ENCODE assay signal across 8 mouse cellular contexts in the genomic region with DNA sequence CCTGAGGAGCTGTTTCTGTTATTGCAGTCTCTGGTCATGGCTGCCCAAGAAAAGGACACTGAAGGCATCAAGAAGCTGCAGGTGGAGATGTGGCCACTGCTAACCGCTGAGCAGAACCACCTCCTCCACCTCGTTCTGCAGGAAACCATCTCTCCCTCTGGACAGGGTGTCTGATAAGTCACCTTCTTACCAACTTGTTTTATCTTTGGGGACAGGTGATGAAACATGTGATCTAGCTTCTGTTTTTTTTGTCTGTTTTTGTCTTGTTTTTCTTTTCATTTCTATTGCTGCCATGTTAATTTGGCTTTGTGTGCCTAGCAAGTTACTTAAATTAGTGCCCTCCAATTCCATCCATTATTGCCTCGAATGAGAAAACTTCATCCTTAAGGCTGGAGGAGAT. TPM values are rescaled to one million over a fixed set of nuclear protein-coding genes. Genes with fewer than 3 reads are reported as not detected.
DNase-seq lines count a peak whose midpoint lies in the region; ATAC-seq and TF ChIP-seq lines count a peak whose summit lies in the region.

No protein-coding gene starts in this region.

- H3K4me3 ChIP-seq in heart, embryonic 11.5 days (ENCODE audit: low read depth, low read length) = peak overlapping the region; percentile 58
- H3K4me3 ChIP-seq in forebrain, embryonic 12.5 days (replicated peaks) = peak overlapping the region; percentile 64
- peak overlapping the region; percentile 63 to 68 for H3K4me3 ChIP-seq in liver, embryonic 14.5 days (ENCODE audit: insufficient read depth in 1 of 2, low read depth in 2 of 2, low read length in 2 of 2)

- peaks cover 10% of the 10 kb centered on the region for H3K27me3 ChIP-seq in heart, embryonic 11.5 days (ENCODE audit: control insufficient read depth, insufficient read depth, low read length)
- H3K27me3 ChIP-seq in forebrain, embryonic 12.5 days = peaks cover 5% of the 10 kb centered on the region; the same call in 1 of the 2 replicates
- H3K27me3 ChIP-seq in liver, embryonic 14.5 days (ENCODE audit: control insufficient read depth, insufficient read depth, low read length) = no peaks in the 10 kb centered on the region; the same call in 1 of the 2 replicates

- no peak for DNase-seq in heart, postnatal 25 days (ENCODE audit: low spot score)
- DNase-seq in CD4-positive helper T cell, adult 2 months (ENCODE audit: low read depth, low spot score) = peak; percentile 11
- DNase-seq in liver, embryonic 14.5 days (ENCODE audit: low read depth in 3 of 3, low spot score in 3 of 3) = no peak
- DNase-seq in right cerebral cortex, postnatal 25 days = no peak
- DNase-seq in cerebellum, postnatal 4 days (ENCODE audit: low spot score in 2 of 2) = no peak

- 31% methylated on average over 3 of the region's 3 CpGs for WGBS in heart, embryonic 11.5 days (ENCODE audit: insufficient replicate concordance)
- 39% methylated on average over 3 of the region's 3 CpGs for WGBS in forebrain, embryonic 12.5 days
- WGBS in liver, embryonic 14.5 days (ENCODE audit: insufficient replicate concordance) = 18% methylated on average over 3 of the region's 3 CpGs

- H3K4me1 ChIP-seq in heart, embryonic 11.5 days (ENCODE audit: control insufficient read depth, insufficient read depth, low read length) = no peaks in the 10 kb centered on the region
- H3K4me1 ChIP-seq in forebrain, embryonic 12.5 days = peaks cover 5% of the 10 kb centered on the region; the same call in 1 of the 2 replicates
- H3K4me1 ChIP-seq in liver, embryonic 14.5 days (replicated peaks; ENCODE audit: control insufficient read depth in 2 of 2, insufficient read depth in 2 of 2, low read length in 1 of 2) = no peaks in the 10 kb centered on the region

- no peak for ATAC-seq in heart, embryonic 11.5 days (replicated peaks; ENCODE audit: insufficient number of reproducible peaks, low FRiP score, low TSS enrichment)
- no peak for ATAC-seq in forebrain, embryonic 12.5 days (ENCODE audit: low FRiP score)
- no peak for ATAC-seq in liver, embryonic 14.5 days (ENCODE audit: insufficient read depth)
- ATAC-seq in megakaryocyte progenitor cell, adult 5-6 weeks (replicated peaks; ENCODE audit: poor library complexity) = no peak

- H3K4me2 ChIP-seq in heart, embryonic 11.5 days = peak overlapping the region; percentile 81
- H3K4me2 ChIP-seq in forebrain, embryonic 12.5 days = peak overlapping the region; percentile 78
- H3K4me2 ChIP-seq in liver, embryonic 14.5 days (ENCODE audit: low read depth) = peak overlapping the region; percentile 75

- no peak for TF ChIP-seq EP300 in liver, embryonic 14.5 days (IDR thresholded peaks at IDR 0.05; ENCODE audit: low read depth)

- H3K36me3 ChIP-seq in heart, embryonic 11.5 days (ENCODE audit: control insufficient read depth, insufficient read depth, low read length) = no peaks in the 10 kb centered on the region
- no peaks in the 10 kb centered on the region for H3K36me3 ChIP-seq in forebrain, embryonic 12.5 days (replicated peaks)
- H3K36me3 ChIP-seq in liver, embryonic 14.5 days (replicated peaks; ENCODE audit: control insufficient read depth, insufficient read depth, low read depth) = no peaks in the 10 kb centered on the region

- TF ChIP-seq CTCF in liver, embryonic 14.5 days (IDR thresholded peaks at IDR 0.05; ENCODE audit: low read depth) = no peak

- H3K9me3 ChIP-seq in heart, embryonic 11.5 days (replicated peaks; ENCODE audit: control insufficient read depth, low read length) = no peaks in the 10 kb centered on the region
- H3K9me3 ChIP-seq in forebrain, embryonic 12.5 days = no peaks in the 10 kb centered on the region
- no peaks in the 10 kb centered on the region for H3K9me3 ChIP-seq in liver, embryonic 14.5 days (ENCODE audit: control insufficient read depth, low read length)

- H3K27ac ChIP-seq in heart, embryonic 11.5 days (ENCODE audit: low read depth, low read length) = no peak overlapping the region
- peak overlapping the region; percentile 95; the same call in 1 of the 2 replicates for H3K27ac ChIP-seq in forebrain, embryonic 12.5 days
- H3K27ac ChIP-seq in liver, embryonic 14.5 days = no peak overlapping the region

- peak overlapping the region; percentile 72; the same call in 1 of the 2 replicates for H3K9ac ChIP-seq in heart, embryonic 11.5 days (ENCODE audit: low read depth, low read length)
- H3K9ac ChIP-seq in forebrain, embryonic 12.5 days = peak overlapping the region; percentile 71
- no peak overlapping the region for H3K9ac ChIP-seq in liver, embryonic 14.5 days (replicated peaks)

- intact Hi-C loops in heart, postnatal 25 days (cut with DNase I) = no loop called here

RNA-seq across cellular contexts. Expression of a gene that starts 1.2 kb away (rescaled TPM):
- polyA plus RNA-seq in heart, embryonic 11.5 days (2014; fragmentation: Nextera tagmentation; extraction: Ambion mirVana) = 8.4 and 9.2 TPM in 2 replicates
- 1 to 10 TPM; 6.9 to 7.5 TPM for total RNA-seq in heart, postnatal 25 days (2021)
- 20.5 and 22.5 TPM in 2 replicates for polyA plus RNA-seq in forebrain, embryonic 12.5 days (2016; fragmentation: Nextera tagmentation; extraction: Ambion mirVana)
- 1.5 and 1.9 TPM in 2 replicates for polyA plus RNA-seq in liver, embryonic 14.5 days (2012; rRNA removed)
- polyA plus RNA-seq in liver, embryonic 14.5 days (2014; fragmentation: Nextera tagmentation; extraction: Ambion mirVana) = 2.4 and 2.9 TPM in 2 replicates
- total RNA-seq in megakaryocyte progenitor cell, adult 5-6 weeks (2015) = 4.1 and 5.6 TPM in 2 replicates
- 2.6 and 2.8 TPM in 2 replicates for total RNA-seq in megakaryocyte progenitor cell, adult 5-6 weeks (2017)

RNA-seq across cellular contexts. Expression of a gene that starts 13.6 kb away (rescaled TPM):
- polyA plus RNA-seq in heart, embryonic 11.5 days (2014; fragmentation: Nextera tagmentation; extraction: Ambion mirVana) = 0.20 and 0.62 TPM in 2 replicates
- total RNA-seq in heart, postnatal 25 days (2021) = not detected
- 0.20 TPM in 1 of 2 replicates, not detected in the other for polyA plus RNA-seq in forebrain, embryonic 12.5 days (2016; fragmentation: Nextera tagmentation; extraction: Ambion mirVana)
- polyA plus RNA-seq in liver, embryonic 14.5 days (2012; rRNA removed) = 0.12 and 0.19 TPM in 2 replicates
- polyA plus RNA-seq in liver, embryonic 14.5 days (2014; fragmentation: Nextera tagmentation; extraction: Ambion mirVana) = 0.20 and 0.49 TPM in 2 replicates
- total RNA-seq in megakaryocyte progenitor cell, adult 5-6 weeks (2015) = 4.2 and 16.7 TPM in 2 replicates
- total RNA-seq in megakaryocyte progenitor cell, adult 5-6 weeks (2017) = 10.1 and 11.2 TPM in 2 replicates

RNA-seq across cellular contexts. Expression of a gene that starts 15.2 kb away (rescaled TPM):
- 0.44 and 0.76 TPM in 2 replicates for polyA plus RNA-seq in heart, embryonic 11.5 days (2014; fragmentation: Nextera tagmentation; extraction: Ambion mirVana)
- under 1 TPM; 0.60 to 0.67 TPM for total RNA-seq in heart, postnatal 25 days (2021)
- polyA plus RNA-seq in forebrain, embryonic 12.5 days (2016; fragmentation: Nextera tagmentation; extraction: Ambion mirVana) = 0.28 and 0.93 TPM in 2 replicates
- 0.73 and 1.9 TPM in 2 replicates for polyA plus RNA-seq in liver, embryonic 14.5 days (2012; rRNA removed)
- 1.2 and 2.9 TPM in 2 replicates for polyA plus RNA-seq in liver, embryonic 14.5 days (2014; fragmentation: Nextera tagmentation; extraction: Ambion mirVana)
- total RNA-seq in megakaryocyte progenitor cell, adult 5-6 weeks (2015) = 16.7 and 22.3 TPM in 2 replicates
- 15.1 and 18.7 TPM in 2 replicates for total RNA-seq in megakaryocyte progenitor cell, adult 5-6 weeks (2017)

RNA-seq across cellular contexts. Expression of a gene that starts 35.9 kb away (rescaled TPM):
- polyA plus RNA-seq in heart, embryonic 11.5 days (2014; fragmentation: Nextera tagmentation; extraction: Ambion mirVana) = not detected in 2 replicates
- total RNA-seq in heart, postnatal 25 days (2021) = not detected
- polyA plus RNA-seq in forebrain, embryonic 12.5 days (2016; fragmentation: Nextera tagmentation; extraction: Ambion mirVana) = 0.23 TPM in 1 of 2 replicates, not detected in the other
- not detected in 2 replicates for polyA plus RNA-seq in liver, embryonic 14.5 days (2012; rRNA removed)
- not detected in 2 replicates for polyA plus RNA-seq in liver, embryonic 14.5 days (2014; fragmentation: Nextera tagmentation; extraction: Ambion mirVana)
- not detected in 2 replicates for total RNA-seq in megakaryocyte progenitor cell, adult 5-6 weeks (2015)
- total RNA-seq in megakaryocyte progenitor cell, adult 5-6 weeks (2017) = not detected in 2 replicates

RNA-seq across cellular contexts. Expression of a gene that starts 37.3 kb away (rescaled TPM):
- 7.2 and 7.4 TPM in 2 replicates for polyA plus RNA-seq in heart, embryonic 11.5 days (2014; fragmentation: Nextera tagmentation; extraction: Ambion mirVana)
- total RNA-seq in heart, postnatal 25 days (2021) = 1 to 10 TPM in 1 of 2 experiments, under 1 TPM in 1; 0.60 to 1.3 TPM
- polyA plus RNA-seq in forebrain, embryonic 12.5 days (2016; fragmentation: Nextera tagmentation; extraction: Ambion mirVana) = 13.6 and 14.0 TPM in 2 replicates
- polyA plus RNA-seq in liver, embryonic 14.5 days (2012; rRNA removed) = 0.63 and 2.1 TPM in 2 replicates
- 1.7 and 2.0 TPM in 2 replicates for polyA plus RNA-seq in liver, embryonic 14.5 days (2014; fragmentation: Nextera tagmentation; extraction: Ambion mirVana)
- 7.7 and 8.5 TPM in 2 replicates for total RNA-seq in megakaryocyte progenitor cell, adult 5-6 weeks (2015)
- total RNA-seq in megakaryocyte progenitor cell, adult 5-6 weeks (2017) = 6.2 and 8.8 TPM in 2 replicates
